Mouse (Mus musculus) activated CD4-positive, CD25-positive, alpha-beta regulatory T cell, adult 4 months (primary cell): Measurements from ENCODE around the gene Peg3. TPM values are rescaled to one million over a fixed set of nuclear protein-coding genes. Genes with fewer than 3 reads are reported as not detected.
"Not testable (repeated sequence)": the region's sequence is repeated elsewhere in the genome, so short reads cannot be mapped to it uniquely, and the experiment has no call there.

ENCODE experiments used
- ATAC-seq: one replicate; pipeline ENCODE4 v1.8.0; 2017
- polyA plus RNA-seq, 2 experiments: library from polyadenylated mRNA; unstranded; fragments of 100-300 nt; shearing (Covaris generic); gene quantifications; one replicate each; pipeline ENCODE4 v1.2.1; 2017

The Peg3 gene
- not detected for polyA plus RNA-seq

GRCm38 (mm10) chr7:6730241-6730640 lies at the start of gene Peg3, which contains the start of gene Usp29:
Gene Peg3 (minus strand): TSS chr7:6730431.
Gene Usp29 (plus strand): TSS chr7:6730578.
- ATAC-seq: no peak

GRCm38 (mm10) chr7:6779172-6779571 lies 48.9 kb upstream of the Peg3 start:
- no peak for ATAC-seq

GRCm38 (mm10) chr7:6777689-6778088 lies 47.5 kb upstream of the Peg3 start:
- ATAC-seq: no peak

- no peak for ATAC-seq
These were observed 46.9 kb upstream of the Peg3 start for GRCm38 (mm10) chr7:6777107-6777506.

GRCm38 (mm10) chr7:6776314-6777059 lies 46.3 kb upstream of the Peg3 start:
- ATAC-seq: no peak

GRCm38 (mm10) chr7:6773865-6774413 lies 43.7 kb upstream of the Peg3 start:
- ATAC-seq: not testable (repeated sequence)

- ATAC-seq: no peak
These were observed 40.1 kb upstream of the Peg3 start for GRCm38 (mm10) chr7:6770286-6770685.

GRCm38 (mm10) chr7:6765240-6765639 lies 35.0 kb upstream of the Peg3 start:
- ATAC-seq: no peak

GRCm38 (mm10) chr7:6760170-6760569 lies 29.9 kb upstream of the Peg3 start:
- no peak for ATAC-seq

GRCm38 (mm10) chr7:6759698-6760097 lies 29.5 kb upstream of the Peg3 start:
- ATAC-seq: no peak

- ATAC-seq: no peak
These were observed 26.6 kb upstream of the Peg3 start for GRCm38 (mm10) chr7:6756777-6757291.

- no peak for ATAC-seq
These were observed 23.2 kb upstream of the Peg3 start for GRCm38 (mm10) chr7:6753440-6753839.

GRCm38 (mm10) chr7:6749196-6749595 lies 19.0 kb upstream of the Peg3 start:
- ATAC-seq: no peak

GRCm38 (mm10) chr7:6744281-6744904 lies 14.2 kb upstream of the Peg3 start:
- ATAC-seq: no peak

GRCm38 (mm10) chr7:6736060-6736459 lies 5.8 kb upstream of the Peg3 start:
- ATAC-seq: no peak

- no peak for ATAC-seq
These were observed 1.7 kb upstream of the Peg3 start for GRCm38 (mm10) chr7:6731930-6732329.

- no peak for ATAC-seq
These were observed 1.1 kb upstream of the Peg3 start for GRCm38 (mm10) chr7:6731373-6731772.

- no peak for ATAC-seq
These were observed 570 bp upstream of the Peg3 start for GRCm38 (mm10) chr7:6730801-6731200.

- ATAC-seq: no peak
These were observed 992 bp downstream of the Peg3 start for GRCm38 (mm10) chr7:6729061-6729817.

- ATAC-seq: no peak
These were observed 1.8 kb downstream of the Peg3 start for GRCm38 (mm10) chr7:6728263-6728931.

- no peak for ATAC-seq
These were observed 2.7 kb downstream of the Peg3 start for GRCm38 (mm10) chr7:6727351-6728121.

- no peak for ATAC-seq
These were observed 20.8 kb downstream of the Peg3 start for GRCm38 (mm10) chr7:6709396-6709795.
